Mouse (Mus musculus) MN1 (cell line): ENCODE measurements around the gene Mmp24.

Experiments
- DNase-seq: peaks from one replicate; pipeline ENCODE4 v3.0.0-alpha.2; 2016; ENCODE audit warnings: low spot score

Mmp24 gene

DNA sequence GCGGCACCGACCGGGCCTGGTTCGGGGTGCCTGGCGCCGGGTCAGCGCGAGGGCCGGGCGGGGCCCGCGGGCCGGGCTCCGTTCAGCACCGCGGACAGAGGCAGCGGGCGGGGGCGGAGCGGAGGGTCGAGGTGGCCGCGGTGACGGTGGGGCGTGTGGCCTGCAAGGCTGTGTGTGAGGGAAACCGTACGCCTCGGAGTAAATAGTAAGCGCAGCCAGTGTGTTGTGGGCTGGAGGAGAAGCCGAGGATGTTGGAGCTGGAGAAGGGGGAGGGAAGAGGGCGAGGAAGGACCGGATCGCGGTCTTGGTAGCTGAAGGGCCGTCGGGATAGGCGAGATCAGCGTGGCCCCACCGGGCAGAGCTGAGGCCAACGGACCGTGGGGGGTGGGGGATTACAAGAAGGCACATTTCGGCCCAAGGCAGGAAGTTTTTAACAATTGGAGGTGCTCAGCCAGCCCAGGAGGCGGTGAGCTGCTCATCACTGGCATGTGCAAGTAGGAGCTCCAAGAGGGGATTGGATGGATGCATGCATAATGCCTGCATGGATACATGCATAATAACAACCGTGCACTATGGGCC lies 632 bp downstream of the Mmp24 start:
- DNase-seq, result peak; percentile 63

DNA sequence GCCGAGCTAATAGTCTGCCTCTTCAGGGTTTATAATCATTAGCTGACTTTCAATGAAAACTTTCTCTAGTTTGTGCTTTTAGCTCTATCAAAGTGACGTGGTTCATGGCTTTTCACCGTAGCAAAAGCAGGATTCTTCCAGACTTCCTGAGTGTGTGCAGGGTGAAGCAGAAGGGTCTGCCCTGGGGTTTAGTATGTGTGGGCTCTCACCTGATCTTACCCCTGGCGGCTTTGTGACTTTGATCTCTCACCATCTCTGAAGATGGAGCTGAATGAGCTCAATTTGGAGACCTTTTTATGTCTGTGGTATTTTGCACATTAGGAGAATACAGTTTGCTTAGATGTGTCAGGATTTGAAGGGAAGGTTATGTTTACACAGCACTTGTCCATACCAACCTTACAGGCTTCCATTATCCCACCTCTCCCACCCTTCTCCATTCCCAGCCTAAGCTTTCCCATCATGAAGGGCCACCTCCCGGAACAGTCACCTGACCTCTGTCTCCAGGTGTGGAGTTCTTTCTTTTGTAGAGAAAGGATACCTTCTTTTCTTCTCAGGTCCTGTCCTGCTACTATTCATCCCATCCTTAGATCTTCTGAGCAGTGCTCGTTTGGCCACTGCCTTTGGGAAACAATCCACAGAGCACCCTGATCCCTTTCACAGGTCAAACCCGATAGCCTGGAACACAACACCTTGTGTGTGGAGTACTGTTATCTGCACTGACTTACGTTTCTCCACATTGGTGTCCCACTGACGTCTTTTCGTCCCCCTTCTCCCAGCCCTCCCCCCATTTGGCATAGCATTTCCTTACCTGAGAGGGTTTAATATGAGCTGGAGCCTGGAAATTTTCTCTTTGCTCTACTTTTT lies 1.9 kb downstream of the Mmp24 start:
- no peak for DNase-seq

DNA sequence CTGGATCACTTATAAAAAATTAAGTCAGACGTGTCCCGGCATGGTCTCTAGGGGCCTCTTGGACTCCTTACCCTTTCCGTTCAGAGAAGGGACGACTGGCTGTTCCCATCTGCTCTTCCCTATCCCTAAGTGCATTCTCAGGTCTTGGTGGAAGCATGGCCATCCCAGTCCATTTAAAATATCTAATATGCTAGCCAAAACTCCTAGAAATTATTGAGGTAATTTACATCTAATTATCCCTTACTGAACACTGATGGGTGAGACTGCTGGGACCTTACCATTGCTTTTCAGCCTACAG lies 2.5 kb downstream of the Mmp24 start:
- no peak for DNase-seq

DNA sequence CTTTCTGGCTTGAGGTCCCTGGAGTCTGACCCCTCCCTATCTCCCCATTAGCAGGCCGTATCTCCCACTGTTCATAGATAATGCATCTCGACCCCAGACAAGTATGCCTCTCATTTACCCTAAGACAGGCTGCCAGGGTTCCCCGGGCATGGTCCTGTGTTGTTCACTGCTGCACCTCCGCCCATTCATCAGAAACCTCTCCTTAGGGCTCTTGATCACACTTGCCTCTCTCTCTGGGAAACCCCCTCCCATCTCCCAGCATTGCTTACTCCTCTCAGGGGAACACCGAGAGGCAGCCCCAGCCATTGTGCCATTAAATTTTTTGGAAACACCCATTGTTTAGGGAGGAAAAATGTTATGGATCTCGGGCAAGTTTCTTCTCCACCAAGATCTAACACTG lies 2.9 kb downstream of the Mmp24 start:
- no peak for DNase-seq

GRCm38 (mm10) chr2:155779066-155779465 lies 3.9 kb downstream of the Mmp24 start:
- peak; percentile 95 for DNase-seq

GRCm38 (mm10) chr2:155779506-155779905 lies 4.4 kb downstream of the Mmp24 start:
- no peak for DNase-seq

DNA sequence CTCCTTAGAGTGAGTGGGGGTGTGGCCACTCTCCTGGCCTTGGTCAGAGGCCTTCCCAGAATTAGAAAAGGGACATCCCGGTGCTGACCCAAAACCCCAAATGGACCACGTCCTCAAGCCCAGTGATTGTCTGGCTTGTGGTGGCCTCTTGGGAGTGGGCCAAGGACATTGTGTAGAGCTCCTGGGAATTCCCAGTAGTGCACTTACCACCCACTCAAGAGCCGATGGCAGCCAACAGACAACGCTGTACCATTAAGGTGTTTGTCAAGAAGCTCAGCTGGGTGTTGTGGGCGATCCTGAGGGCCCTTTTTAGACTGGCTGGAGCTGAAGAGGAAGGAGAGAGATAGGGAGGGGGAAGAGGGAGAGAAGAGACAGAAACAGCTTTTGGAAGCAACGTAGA lies 9.4 kb downstream of the Mmp24 start:
- DNase-seq, result no peak

DNA sequence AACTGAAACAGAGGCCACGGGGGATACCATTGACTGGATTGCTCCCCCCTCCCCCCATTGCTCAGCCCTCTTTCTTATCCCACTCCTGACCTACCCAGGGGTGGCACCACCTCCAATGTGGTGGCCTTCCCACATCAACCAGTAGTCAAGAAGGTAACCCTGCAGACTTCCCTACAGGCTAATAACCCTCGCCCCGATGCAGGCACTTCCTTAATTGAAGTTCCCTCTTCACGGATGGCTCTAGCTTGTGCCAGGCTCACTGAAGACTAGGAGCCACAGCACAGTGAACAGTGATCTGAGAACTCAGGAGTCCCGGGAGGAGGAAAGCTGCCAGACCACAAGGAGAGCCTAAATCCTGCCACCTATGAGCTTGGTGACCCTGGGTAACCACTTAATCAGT lies 11.8 kb downstream of the Mmp24 start:
- DNase-seq, result no peak

DNA sequence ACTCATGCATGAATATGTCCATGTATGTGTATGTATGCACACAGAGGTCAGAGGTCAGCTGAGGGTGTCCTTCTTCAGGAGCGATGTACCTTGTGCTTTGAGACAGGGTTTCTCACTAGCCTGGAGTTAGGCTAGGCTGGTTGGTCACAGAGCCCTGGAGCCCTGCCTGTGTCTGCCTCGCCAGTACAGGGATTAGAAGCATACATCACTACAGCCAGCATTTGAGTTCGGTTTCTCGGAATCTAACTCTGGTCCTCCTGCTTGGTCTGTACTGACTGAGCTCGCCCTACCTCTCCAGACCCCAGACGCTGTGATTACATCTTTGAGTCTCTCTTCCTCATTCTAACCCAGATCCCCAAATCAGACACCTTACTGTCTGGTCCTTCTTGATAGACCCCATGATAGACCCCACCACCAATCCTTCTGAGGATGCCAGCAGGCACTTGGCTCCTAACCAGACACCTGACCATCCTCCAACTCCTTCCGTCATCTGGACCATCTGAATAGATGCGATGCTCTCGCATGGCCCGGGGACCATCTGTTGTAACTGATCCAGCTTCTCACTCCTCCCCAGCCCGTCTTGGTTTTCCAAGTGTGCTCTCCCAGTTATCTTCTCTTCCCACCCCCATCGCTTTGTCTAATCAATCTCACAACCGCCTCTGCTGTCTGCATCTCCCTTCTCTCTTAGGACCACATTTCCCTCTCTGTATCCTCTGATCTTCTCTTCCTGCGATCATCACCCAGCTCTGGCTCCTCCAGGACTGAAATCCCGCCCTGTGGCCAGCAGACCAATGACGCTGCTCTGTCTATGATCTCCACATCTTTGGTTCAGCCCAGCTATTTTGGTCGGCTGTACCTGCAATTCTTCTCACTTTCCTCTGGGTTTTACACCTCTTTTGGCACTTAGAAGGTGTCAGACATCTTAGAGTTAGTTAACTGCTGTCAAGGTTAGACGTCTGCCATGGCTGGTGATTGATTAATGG lies 13.1 kb downstream of the Mmp24 start:
- DNase-seq, result no peak

DNA sequence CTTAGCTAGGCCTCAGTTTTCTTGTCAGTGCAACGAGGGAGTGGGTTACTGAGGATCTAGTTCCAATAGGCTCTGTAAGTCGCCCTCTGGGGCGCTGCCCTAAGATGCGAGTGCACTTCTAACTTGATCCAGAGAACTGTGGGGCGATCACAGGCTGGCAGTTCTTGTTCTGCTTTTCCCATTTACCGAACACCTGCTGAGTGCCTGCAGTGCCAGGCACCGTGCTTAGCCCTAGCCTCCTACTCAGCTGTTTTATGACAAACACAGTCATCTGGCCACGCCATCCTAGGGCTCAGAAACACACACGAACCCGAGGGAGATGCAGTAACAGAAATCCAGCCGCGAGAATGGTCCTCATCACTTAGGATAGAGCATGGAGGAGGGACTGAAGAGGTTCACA lies 17.8 kb downstream of the Mmp24 start:
- DNase-seq, result no peak

GRCm38 (mm10) chr2:155794674-155795445 lies 19.7 kb downstream of the Mmp24 start:
- DNase-seq, result no peak

- no peak for DNase-seq
Observed at GRCm38 (mm10) chr2:155798613-155799012, 23.5 kb downstream of the Mmp24 start.

DNA sequence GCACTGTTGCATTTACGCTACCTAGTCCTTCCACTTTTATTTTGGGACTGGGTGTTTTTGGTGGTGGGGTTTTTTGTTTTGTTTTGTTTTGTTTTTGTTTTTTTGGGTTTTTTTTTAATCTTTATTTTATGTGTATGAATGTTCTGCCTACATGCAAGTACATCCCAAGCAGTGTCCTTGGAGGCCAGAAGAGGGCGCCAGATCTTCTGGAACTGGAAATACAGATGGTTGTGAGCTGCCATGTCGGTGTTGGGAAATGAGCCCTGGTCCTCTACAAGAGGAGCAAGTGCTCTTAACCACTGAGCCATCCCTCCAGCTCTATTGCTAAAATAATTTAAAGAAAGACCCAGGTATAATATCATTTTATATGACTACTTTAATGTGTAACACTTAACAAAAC lies 27.6 kb downstream of the Mmp24 start:
- no peak for DNase-seq

- DNase-seq, result no peak
Observed at GRCm38 (mm10) chr2:155804053-155804452, 28.9 kb downstream of the Mmp24 start.

- peak; percentile 93 for DNase-seq
Observed at GRCm38 (mm10) chr2:155805231-155805924, 30.2 kb downstream of the Mmp24 start.

DNA sequence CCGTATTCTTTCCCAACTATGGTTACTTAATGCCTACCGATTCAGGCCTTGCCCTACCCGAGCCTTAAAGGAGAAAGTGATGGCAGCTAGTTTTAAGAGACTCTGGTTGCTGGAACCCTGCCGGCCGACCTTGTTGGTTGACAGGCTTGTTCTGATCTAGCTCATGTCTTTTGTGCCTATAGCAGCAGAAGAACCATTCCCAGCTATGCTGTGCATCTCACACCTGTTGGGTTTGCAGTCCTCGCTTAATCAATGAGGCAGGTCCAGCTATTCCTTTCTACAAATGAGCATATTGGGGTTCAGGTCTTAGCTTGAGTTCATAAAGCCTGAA lies 30.7 kb downstream of the Mmp24 start:
- no peak for DNase-seq

DNA sequence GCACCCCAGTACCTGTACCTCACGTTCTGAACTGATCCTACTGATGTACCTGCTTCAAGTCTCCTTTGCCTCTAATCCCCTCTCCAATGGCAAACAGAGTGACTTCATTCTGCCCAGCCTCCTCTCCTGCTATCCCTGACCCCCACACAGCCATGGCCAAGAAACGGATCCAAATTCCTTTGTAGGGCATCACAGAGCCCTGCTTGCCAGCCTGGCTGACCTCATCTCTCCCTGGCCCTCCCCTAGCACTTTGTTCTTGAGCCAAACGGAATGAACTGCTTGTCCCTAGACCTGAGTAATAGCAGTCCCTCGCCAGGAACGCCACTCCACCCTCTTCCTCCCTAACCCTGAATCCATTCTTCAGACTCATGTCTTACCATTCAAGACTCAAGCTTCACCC lies 31.4 kb downstream of the Mmp24 start:
- peak; percentile 59 for DNase-seq

DNA sequence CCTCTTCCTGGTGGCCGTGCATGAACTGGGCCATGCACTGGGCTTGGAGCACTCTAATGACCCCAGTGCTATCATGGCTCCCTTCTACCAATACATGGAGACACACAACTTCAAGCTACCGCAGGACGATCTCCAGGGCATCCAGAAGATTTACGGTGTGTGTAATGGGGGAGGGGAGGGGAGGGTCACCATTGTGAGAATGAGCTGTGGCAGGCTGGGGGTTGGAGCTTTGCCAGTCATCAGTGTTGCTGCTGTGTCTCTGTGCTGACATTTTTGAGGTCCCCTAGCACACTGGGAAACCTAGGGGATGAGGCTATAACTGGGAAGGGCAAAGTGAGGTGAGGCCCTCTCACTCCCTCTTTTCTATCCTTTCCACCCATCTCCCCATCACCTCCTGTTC lies 32.3 kb downstream of the Mmp24 start:
- no peak for DNase-seq

GRCm38 (mm10) chr2:155809620-155810019 lies 34.5 kb downstream of the Mmp24 start:
- DNase-seq, result no peak

- peak; percentile 78 for DNase-seq
Observed at GRCm38 (mm10) chr2:155811821-155812396, 36.8 kb downstream of the Mmp24 start.

DNA sequence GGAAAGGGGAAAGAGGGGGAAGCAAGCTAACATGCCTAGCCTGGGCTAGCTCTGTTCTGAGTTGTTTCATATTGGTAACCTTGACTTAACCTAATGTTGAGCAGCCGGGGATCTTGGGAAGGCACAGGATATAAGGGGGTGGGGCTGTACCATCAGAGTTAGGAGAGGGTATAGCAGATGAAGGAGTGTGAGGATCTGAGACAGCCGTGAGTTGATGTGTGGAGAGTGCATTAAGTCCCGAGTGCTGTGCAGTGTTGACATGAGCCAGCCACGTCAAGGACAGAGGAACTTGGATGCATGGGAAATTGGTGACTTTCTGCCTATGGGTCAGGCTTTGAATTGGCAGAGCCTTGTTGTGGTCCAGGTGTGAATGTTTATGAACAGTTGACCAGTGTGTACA lies 37.5 kb downstream of the Mmp24 start:
- DNase-seq, result no peak
